Mouse (Mus musculus): ENCODE data around the gene Map3k14. TPM values are rescaled to one million over a fixed set of nuclear protein-coding genes. Genes with fewer than 3 reads are reported as not detected.

Map3k14 gene
- polyA plus RNA-seq, 2 experiments = 4.6 to 10.0 TPM

GRCm38 (mm10) chr11:103181349-103181748, 85.9 kb downstream of the Map3k14 start:
- no peak for TF ChIP-seq POLR2A (IDR thresholded peaks at IDR 0.05; ENCODE audit: borderline replicate concordance, extremely low read depth, insufficient read depth, insufficient read length)

GRCm38 (mm10) chr11:103180426-103180825, 86.8 kb downstream of the Map3k14 start:
- no peaks in the 10 kb centered on the region for H3K9me3 ChIP-seq (ENCODE audit: control insufficient read depth, low read length)
- no peaks in the 10 kb centered on the region for H3K4me1 ChIP-seq (ENCODE audit: control insufficient read depth, insufficient read depth, low read length)
- H3K27me3 ChIP-seq (ENCODE audit: control insufficient read depth, insufficient read depth, low read length) = no peaks in the 10 kb centered on the region
- 45% methylated on average over 1 of the region's 1 CpGs for WGBS
- H3K4me3 ChIP-seq (replicated peaks; ENCODE audit: low read length) = no peak overlapping the region
- no peak overlapping the region for H3K4me2 ChIP-seq (replicated peaks; ENCODE audit: low read depth, low read length, severe bottlenecking)
- no peak for TF ChIP-seq POLR2A (IDR thresholded peaks at IDR 0.05; ENCODE audit: borderline replicate concordance, extremely low read depth, insufficient read depth, insufficient read length)
- no peak overlapping the region for H3K27ac ChIP-seq (replicated peaks; ENCODE audit: low read depth, low read length)
- H3K9ac ChIP-seq (ENCODE audit: low read depth, low read length, severe bottlenecking) = no peak overlapping the region
- H3K36me3 ChIP-seq (ENCODE audit: control insufficient read depth, insufficient read depth, low read length) = no peaks in the 10 kb centered on the region
- DNase-seq (ENCODE audit: low spot score) = no peak
- no peak for ATAC-seq (ENCODE audit: low FRiP score, low read depth)

More at GRCm38 (mm10) chr11:103181349-103181748, 85.9 kb downstream of the Map3k14 start:
- no peak overlapping the region for H3K27ac ChIP-seq (replicated peaks; ENCODE audit: low read depth, low read length)
- no peaks in the 10 kb centered on the region for H3K36me3 ChIP-seq (ENCODE audit: control insufficient read depth, insufficient read depth, low read length)
- no peaks in the 10 kb centered on the region for H3K9me3 ChIP-seq (ENCODE audit: control insufficient read depth, low read length)
- ATAC-seq (ENCODE audit: low FRiP score, low read depth) = no peak
- WGBS = 79% methylated on average over 9 of the region's 9 CpGs
- no peak overlapping the region for H3K4me3 ChIP-seq (replicated peaks; ENCODE audit: low read length)
- no peaks in the 10 kb centered on the region for H3K4me1 ChIP-seq (ENCODE audit: control insufficient read depth, insufficient read depth, low read length)
- no peak overlapping the region for H3K9ac ChIP-seq (ENCODE audit: low read depth, low read length, severe bottlenecking)
- no peak for DNase-seq (ENCODE audit: low spot score)
- H3K27me3 ChIP-seq (ENCODE audit: control insufficient read depth, insufficient read depth, low read length) = no peaks in the 10 kb centered on the region
- no peak overlapping the region for H3K4me2 ChIP-seq (replicated peaks; ENCODE audit: low read depth, low read length, severe bottlenecking)

GRCm38 (mm10) chr11:103178748-103179147, 88.5 kb downstream of the Map3k14 start:
- peaks cover 3% of the 10 kb centered on the region; the same call in 1 of the 2 replicates for H3K4me1 ChIP-seq (ENCODE audit: control insufficient read depth, insufficient read depth, low read length)
- DNase-seq (ENCODE audit: low spot score) (no peak), ATAC-seq (ENCODE audit: low FRiP score, low read depth) (no peak)
- H3K4me2 ChIP-seq (replicated peaks; ENCODE audit: low read depth, low read length, severe bottlenecking) = no peak overlapping the region
- no peak for TF ChIP-seq POLR2A (IDR thresholded peaks at IDR 0.05; ENCODE audit: borderline replicate concordance, extremely low read depth, insufficient read depth, insufficient read length)
- H3K27ac ChIP-seq (replicated peaks; ENCODE audit: low read depth, low read length) = no peak overlapping the region
- H3K27me3 ChIP-seq (ENCODE audit: control insufficient read depth, insufficient read depth, low read length) = 0 out of 2 replicates have a peak, but pooled peaks cover 1% of the 10 kb centered on the region
- H3K4me3 ChIP-seq (replicated peaks; ENCODE audit: low read length) = no peak overlapping the region
- WGBS = 88% methylated on average over 8 of the region's 8 CpGs
- H3K9me3 ChIP-seq (ENCODE audit: control insufficient read depth, low read length) = no peaks in the 10 kb centered on the region
- H3K9ac ChIP-seq (ENCODE audit: low read depth, low read length, severe bottlenecking) = no peak overlapping the region
- no peaks in the 10 kb centered on the region for H3K36me3 ChIP-seq (ENCODE audit: control insufficient read depth, insufficient read depth, low read length)

- no peak for DNase-seq (ENCODE audit: low spot score)
Observed at GRCm38 (mm10) chr11:103177815-103178485, 89.3 kb downstream of the Map3k14 start.

GRCm38 (mm10) chr11:103177216-103177615, 90.1 kb downstream of the Map3k14 start:
- H3K9me3 ChIP-seq (ENCODE audit: control insufficient read depth, low read length) = no peaks in the 10 kb centered on the region
- ATAC-seq (ENCODE audit: low FRiP score, low read depth) = no peak
- H3K4me1 ChIP-seq (ENCODE audit: control insufficient read depth, insufficient read depth, low read length) = peaks cover 3% of the 10 kb centered on the region; the same call in 1 of the 2 replicates
- H3K4me2 ChIP-seq (replicated peaks; ENCODE audit: low read depth, low read length, severe bottlenecking) = no peak overlapping the region
- H3K4me3 ChIP-seq (replicated peaks; ENCODE audit: low read length) = no peak overlapping the region
- no peaks in the 10 kb centered on the region for H3K36me3 ChIP-seq (ENCODE audit: control insufficient read depth, insufficient read depth, low read length)
- H3K9ac ChIP-seq (ENCODE audit: low read depth, low read length, severe bottlenecking) = no peak overlapping the region
- 77% methylated on average over 5 of the region's 5 CpGs for WGBS
- no peak for TF ChIP-seq POLR2A (IDR thresholded peaks at IDR 0.05; ENCODE audit: borderline replicate concordance, extremely low read depth, insufficient read depth, insufficient read length)
- H3K27me3 ChIP-seq (ENCODE audit: control insufficient read depth, insufficient read depth, low read length) = peaks cover 8% of the 10 kb centered on the region
- DNase-seq (ENCODE audit: low spot score) = no peak
- no peak overlapping the region for H3K27ac ChIP-seq (replicated peaks; ENCODE audit: low read depth, low read length)

More at GRCm38 (mm10) chr11:103177815-103178485, 89.3 kb downstream of the Map3k14 start:
- H3K36me3 ChIP-seq (ENCODE audit: control insufficient read depth, insufficient read depth, low read length) = no peaks in the 10 kb centered on the region
- H3K4me3 ChIP-seq (replicated peaks; ENCODE audit: low read length) = no peak overlapping the region
- ATAC-seq (ENCODE audit: low FRiP score, low read depth) = no peak
- peaks cover 3% of the 10 kb centered on the region; the same call in 1 of the 2 replicates for H3K4me1 ChIP-seq (ENCODE audit: control insufficient read depth, insufficient read depth, low read length)
- H3K27me3 ChIP-seq (ENCODE audit: control insufficient read depth, insufficient read depth, low read length) = 0 out of 2 replicates have a peak, but pooled peaks cover 3% of the 10 kb centered on the region
- no peak for TF ChIP-seq POLR2A (IDR thresholded peaks at IDR 0.05; ENCODE audit: borderline replicate concordance, extremely low read depth, insufficient read depth, insufficient read length)
- no peak overlapping the region for H3K4me2 ChIP-seq (replicated peaks; ENCODE audit: low read depth, low read length, severe bottlenecking)
- 84% methylated on average over 15 of the region's 15 CpGs for whole genome bisulfite sequencing
- no peak overlapping the region for H3K9ac ChIP-seq (ENCODE audit: low read depth, low read length, severe bottlenecking)
- no peaks in the 10 kb centered on the region for H3K9me3 ChIP-seq (ENCODE audit: control insufficient read depth, low read length)
- H3K27ac ChIP-seq (replicated peaks; ENCODE audit: low read depth, low read length) = no peak overlapping the region
